Mouse (Mus musculus): Measurements from ENCODE around the gene A730061H03Rik. TPM values are rescaled to one million over a fixed set of nuclear protein-coding genes. Genes with fewer than 3 reads are reported as not detected.

A730061H03Rik gene
- polyA plus RNA-seq, 1 experiment from 2014 or later, result 1.9 TPM

Other genes with a start within 250 kb of the A730061H03Rik start
- gene Dhrs4, start 81.6 kb downstream of the A730061H03Rik start, polyA plus RNA-seq (2016; fragmentation: Nextera tagmentation; extraction: Ambion mirVana), result 76.6 and 77.0 TPM in 2 replicates
- 0.91 and 1.8 TPM in 2 replicates for gene Carmil3, start 69.8 kb downstream of the A730061H03Rik start, polyA plus RNA-seq (2016; fragmentation: Nextera tagmentation; extraction: Ambion mirVana)
- 0.13 TPM in 1 of 2 replicates, not detected in the other for gene Cpne6, start 50.0 kb downstream of the A730061H03Rik start, polyA plus RNA-seq (2016; fragmentation: Nextera tagmentation; extraction: Ambion mirVana)
- gene Nrl, start 35.4 kb downstream of the A730061H03Rik start, polyA plus RNA-seq (2016; fragmentation: Nextera tagmentation; extraction: Ambion mirVana), result not detected in 2 replicates
- gene Pck2, start 20.1 kb downstream of the A730061H03Rik start, polyA plus RNA-seq (2016; fragmentation: Nextera tagmentation; extraction: Ambion mirVana), result 35.5 and 37.4 TPM in 2 replicates
- gene Dcaf11, start 400 bp downstream of the A730061H03Rik start, polyA plus RNA-seq (2016; fragmentation: Nextera tagmentation; extraction: Ambion mirVana), result 57.1 and 60.3 TPM in 2 replicates
- 0.63 and 0.75 TPM in 2 replicates for gene Fitm1, start 15.2 kb upstream of the A730061H03Rik start, polyA plus RNA-seq (2016; fragmentation: Nextera tagmentation; extraction: Ambion mirVana)
- 108 and 111 TPM in 2 replicates for gene Psme1, start 17.7 kb upstream of the A730061H03Rik start, polyA plus RNA-seq (2016; fragmentation: Nextera tagmentation; extraction: Ambion mirVana)
- 28.7 and 32.9 TPM in 2 replicates for gene Emc9, start 24.9 kb upstream of the A730061H03Rik start, polyA plus RNA-seq (2016; fragmentation: Nextera tagmentation; extraction: Ambion mirVana)
- gene Psme2, start 30.7 kb upstream of the A730061H03Rik start, polyA plus RNA-seq (2016; fragmentation: Nextera tagmentation; extraction: Ambion mirVana), result 221 and 222 TPM in 2 replicates
- 14.2 and 15.7 TPM in 2 replicates for gene Rnf31, start 31.3 kb upstream of the A730061H03Rik start, polyA plus RNA-seq (2016; fragmentation: Nextera tagmentation; extraction: Ambion mirVana)
- gene Irf9, start 43.2 kb upstream of the A730061H03Rik start, polyA plus RNA-seq (2016; fragmentation: Nextera tagmentation; extraction: Ambion mirVana), result 14.4 and 15.3 TPM in 2 replicates
- gene Rec8, start 57.6 kb upstream of the A730061H03Rik start, polyA plus RNA-seq (2016; fragmentation: Nextera tagmentation; extraction: Ambion mirVana), result 1.8 and 3.2 TPM in 2 replicates
- 46.0 and 48.8 TPM in 2 replicates for gene Ipo4, start 75.6 kb upstream of the A730061H03Rik start, polyA plus RNA-seq (2016; fragmentation: Nextera tagmentation; extraction: Ambion mirVana)
- 1.8 and 2.8 TPM in 2 replicates for gene Gm49378, start 77.5 kb upstream of the A730061H03Rik start, polyA plus RNA-seq (2016; fragmentation: Nextera tagmentation; extraction: Ambion mirVana)
- 64.9 and 69.7 TPM in 2 replicates for gene Tm9sf1, start 83.4 kb upstream of the A730061H03Rik start, polyA plus RNA-seq (2016; fragmentation: Nextera tagmentation; extraction: Ambion mirVana)
- 0.18 and 0.30 TPM in 2 replicates for gene Tssk4, start 89.8 kb upstream of the A730061H03Rik start, polyA plus RNA-seq (2016; fragmentation: Nextera tagmentation; extraction: Ambion mirVana)
- 27.5 and 28.1 TPM in 2 replicates for gene Mdp1, start 100.1 kb upstream of the A730061H03Rik start, polyA plus RNA-seq (2016; fragmentation: Nextera tagmentation; extraction: Ambion mirVana)
- gene Gmpr2, start 111.5 kb upstream of the A730061H03Rik start, polyA plus RNA-seq (2016; fragmentation: Nextera tagmentation; extraction: Ambion mirVana), result 36.8 and 39.1 TPM in 2 replicates
- 322 and 329 TPM in 2 replicates for gene Nedd8, start 111.7 kb upstream of the A730061H03Rik start, polyA plus RNA-seq (2016; fragmentation: Nextera tagmentation; extraction: Ambion mirVana)
- 31.9 and 32.2 TPM in 2 replicates for gene Tinf2, start 121.4 kb upstream of the A730061H03Rik start, polyA plus RNA-seq (2016; fragmentation: Nextera tagmentation; extraction: Ambion mirVana)
- 1.6 and 2.1 TPM in 2 replicates for gene Tgm1, start 153.5 kb upstream of the A730061H03Rik start, polyA plus RNA-seq (2016; fragmentation: Nextera tagmentation; extraction: Ambion mirVana)
- gene Rabggta, start 161.9 kb upstream of the A730061H03Rik start, polyA plus RNA-seq (2016; fragmentation: Nextera tagmentation; extraction: Ambion mirVana), result 18.3 and 18.9 TPM in 2 replicates
- 34.3 and 35.2 TPM in 2 replicates for gene Dhrs1, start 185.3 kb upstream of the A730061H03Rik start, polyA plus RNA-seq (2016; fragmentation: Nextera tagmentation; extraction: Ambion mirVana)
- 56.0 and 59.4 TPM in 2 replicates for gene Nop9, start 185.3 kb upstream of the A730061H03Rik start, polyA plus RNA-seq (2016; fragmentation: Nextera tagmentation; extraction: Ambion mirVana)
- 10.7 and 11.2 TPM in 2 replicates for gene Cideb, start 198.1 kb upstream of the A730061H03Rik start, polyA plus RNA-seq (2016; fragmentation: Nextera tagmentation; extraction: Ambion mirVana)
- gene Ltb4r2, start 201.0 kb upstream of the A730061H03Rik start, polyA plus RNA-seq (2016; fragmentation: Nextera tagmentation; extraction: Ambion mirVana), result 1.3 and 1.8 TPM in 2 replicates
- 3.1 and 3.6 TPM in 2 replicates for gene Ltb4r1, start 205.6 kb upstream of the A730061H03Rik start, polyA plus RNA-seq (2016; fragmentation: Nextera tagmentation; extraction: Ambion mirVana)
- 2.9 and 3.6 TPM in 2 replicates for gene Adcy4, start 223.7 kb upstream of the A730061H03Rik start, polyA plus RNA-seq (2016; fragmentation: Nextera tagmentation; extraction: Ambion mirVana)
- 29.1 and 30.0 TPM in 2 replicates for gene Ripk3, start 228.5 kb upstream of the A730061H03Rik start, polyA plus RNA-seq (2016; fragmentation: Nextera tagmentation; extraction: Ambion mirVana)

Data from liver, embryonic 12.5 days (tissue).